Mouse (Mus musculus): ENCODE measurements around the gene Dcaf11.

- no peak for TF ChIP-seq POLR2A (IDR thresholded peaks at IDR 0.05; ENCODE audit: control insufficient read depth, low read depth, low read length)
- TF ChIP-seq CTCF (IDR thresholded peaks at IDR 0.05; ENCODE audit: control insufficient read depth, insufficient read depth, insufficient replicate concordance, low read depth, low read length): no peak
These were observed 33.1 kb upstream of the Dcaf11 start for GRCm38 (mm10) chr14:55526674-55527073.

Data from testis, adult 2 months (tissue).